Mouse (Mus musculus) cerebellum, postnatal 10 days (tissue): ENCODE measurements around the gene C1qtnf6.

ENCODE experiments used
- DNase-seq, 2 experiments: peaks; one replicate each; pipeline ENCODE4 v3.0.0; 2021; ENCODE audit warnings: mixed read lengths in 2 of 2

C1qtnf6 gene

GRCm38 (mm10) chr15:78530671-78531450 is at the start of gene C1qtnf6:
Gene C1qtnf6 (minus strand): TSS chr15:78531416.
- DNase-seq: peak; percentile 69 to 77

GRCm38 (mm10) chr15:78576284-78576810 is 45.1 kb upstream of the C1qtnf6 start:
- no peak for DNase-seq

GRCm38 (mm10) chr15:78572658-78573397 is 41.6 kb upstream of the C1qtnf6 start, which contains the start of gene Rac2:
Gene Rac2 (minus strand): TSS chr15:78572783.
- no peak for DNase-seq

GRCm38 (mm10) chr15:78572270-78572600 is 41.0 kb upstream of the C1qtnf6 start:
- no peak for DNase-seq

- no peak for DNase-seq
Measured at GRCm38 (mm10) chr15:78571554-78572269, 40.5 kb upstream of the C1qtnf6 start.

- DNase-seq: no peak
Measured at GRCm38 (mm10) chr15:78570170-78570569, 39.0 kb upstream of the C1qtnf6 start.

GRCm38 (mm10) chr15:78567608-78568120 is 36.4 kb upstream of the C1qtnf6 start:
- peak in 1 of 2 experiments; percentile 46 for DNase-seq

GRCm38 (mm10) chr15:78564764-78565435 is 33.7 kb upstream of the C1qtnf6 start:
- DNase-seq: no peak

- no peak for DNase-seq
Measured at GRCm38 (mm10) chr15:78563937-78564336, 32.7 kb upstream of the C1qtnf6 start.

GRCm38 (mm10) chr15:78563344-78563743 is 32.1 kb upstream of the C1qtnf6 start:
- no peak for DNase-seq

- DNase-seq: no peak
Measured at GRCm38 (mm10) chr15:78559141-78559979, 28.1 kb upstream of the C1qtnf6 start.

GRCm38 (mm10) chr15:78557693-78558535 is 26.7 kb upstream of the C1qtnf6 start:
- no peak for DNase-seq

- DNase-seq: no peak
Measured at GRCm38 (mm10) chr15:78554545-78555313, 23.5 kb upstream of the C1qtnf6 start.

GRCm38 (mm10) chr15:78549189-78549734 is 18.0 kb upstream of the C1qtnf6 start:
- DNase-seq: no peak

GRCm38 (mm10) chr15:78548711-78549110 is 17.5 kb upstream of the C1qtnf6 start:
- DNase-seq: no peak

- DNase-seq: peak in 1 of 2 experiments; percentile 31
Measured at GRCm38 (mm10) chr15:78548336-78548665, 17.1 kb upstream of the C1qtnf6 start.

GRCm38 (mm10) chr15:78547415-78548335 is 16.5 kb upstream of the C1qtnf6 start:
- DNase-seq: peak in 1 of 2 experiments; percentile 64

GRCm38 (mm10) chr15:78546060-78546459 is 14.8 kb upstream of the C1qtnf6 start:
- DNase-seq: no peak
